9 mouse cellular contexts compared by ENCODE assay signal in the genomic region with DNA sequence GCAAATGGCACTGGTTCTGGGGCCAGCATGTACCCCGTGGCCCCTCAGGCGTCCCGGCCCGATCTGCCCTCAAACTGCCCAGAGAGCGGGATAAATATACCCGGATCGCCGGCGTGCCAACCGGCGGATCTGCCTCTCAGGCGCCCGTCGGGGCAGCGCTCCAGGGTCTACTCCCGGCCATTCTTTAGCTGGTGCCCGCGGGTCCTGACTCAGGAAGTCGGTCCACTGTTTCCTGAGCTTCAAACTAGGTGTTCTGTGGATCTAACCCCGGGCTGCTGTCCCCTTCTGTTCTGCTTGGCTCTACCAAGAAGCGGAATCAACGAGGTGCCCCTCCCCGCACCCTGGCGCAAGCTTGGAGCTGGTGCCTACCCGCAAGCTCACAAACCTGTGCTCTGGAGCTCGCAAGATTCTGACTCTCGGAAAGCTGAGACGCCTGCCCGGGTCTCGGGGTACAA. TPM values are rescaled to one million over a fixed set of nuclear protein-coding genes. Genes with fewer than 3 reads are reported as not detected.
DNase-seq lines count a peak whose midpoint lies in the region; ATAC-seq and TF ChIP-seq lines count a peak whose summit lies in the region.
"Had no signal": no experiment of that assay in that cellular context is flagged by ENCODE, and none has a peak within 500 bp of the region (broad histone marks: within the 10 kb centered on the region; RNA-seq: fewer than 3 reads in every experiment).

No protein-coding gene starts in this region.

- peaks cover 16% of the 10 kb centered on the region for H3K27me3 ChIP-seq in heart, embryonic 14.5 days (ENCODE audit: control insufficient read depth, insufficient read depth, low read length)
- peaks cover 4% of the 10 kb centered on the region; the same call in 1 of the 2 replicates for H3K27me3 ChIP-seq in limb, embryonic 14.5 days (ENCODE audit: control insufficient read depth, insufficient read depth, low read length)
- H3K27me3 ChIP-seq in stomach, embryonic 16.5 days (ENCODE audit: control insufficient read depth, insufficient read depth, low read length), result peaks cover 10% of the 10 kb centered on the region

- H3K4me2 ChIP-seq in heart, embryonic 14.5 days (ENCODE audit: low read length), result peak overlapping the region; percentile 85
- H3K4me2 ChIP-seq in limb, embryonic 14.5 days (replicated peaks; ENCODE audit: low read depth, low read length, severe bottlenecking), result peak overlapping the region; percentile 97
- peak overlapping the region; percentile 96 for H3K4me2 ChIP-seq in stomach, embryonic 16.5 days (ENCODE audit: low read depth, low read length)

- H3K9me3 ChIP-seq in heart, embryonic 14.5 days (ENCODE audit: control insufficient read depth, low read length), result no peaks in the 10 kb centered on the region
- H3K9me3 ChIP-seq in limb, embryonic 14.5 days (ENCODE audit: control insufficient read depth, low read length), result no peaks in the 10 kb centered on the region
- no peaks in the 10 kb centered on the region for H3K9me3 ChIP-seq in stomach, embryonic 16.5 days (replicated peaks; ENCODE audit: control insufficient read depth, low read length)
- H3K9me3 ChIP-seq: megakaryocyte, embryonic 14.5 days had no signal

- H3K9ac ChIP-seq in heart, embryonic 14.5 days (ENCODE audit: low read length), result peak overlapping the region; percentile 66
- H3K9ac ChIP-seq in limb, embryonic 14.5 days (ENCODE audit: low read depth, low read length, severe bottlenecking), result peak overlapping the region; percentile 54
- peak overlapping the region; percentile 73 for H3K9ac ChIP-seq in stomach, embryonic 16.5 days (ENCODE audit: low read length)

- TF ChIP-seq POLR2A in limb, embryonic 14.5 days (IDR thresholded peaks at IDR 0.05; ENCODE audit: borderline replicate concordance, extremely low read depth, insufficient read depth, insufficient read length), result no peak

- WGBS in heart, embryonic 14.5 days, result under 1% methylated on average over 30 of the region's 30 CpGs
- WGBS in limb, embryonic 14.5 days, result 1% methylated on average over 30 of the region's 30 CpGs
- 2% methylated on average over 30 of the region's 30 CpGs for WGBS in stomach, embryonic 16.5 days

- H3K36me3 ChIP-seq in heart, embryonic 14.5 days (ENCODE audit: control insufficient read depth, insufficient read depth, low read length), result no peaks in the 10 kb centered on the region
- no peaks in the 10 kb centered on the region for H3K36me3 ChIP-seq in limb, embryonic 14.5 days (ENCODE audit: control insufficient read depth, insufficient read depth, low read length)
- no peaks in the 10 kb centered on the region for H3K36me3 ChIP-seq in stomach, embryonic 16.5 days (ENCODE audit: control insufficient read depth, insufficient read depth, low read length)

- H3K4me3 ChIP-seq in heart, embryonic 14.5 days (ENCODE audit: control insufficient read depth in 1 of 2, insufficient read depth in 1 of 2, low read depth in 1 of 2, low read length in 2 of 2), result peak overlapping the region; percentile 40 to 52
- peak overlapping the region; percentile 41 for H3K4me3 ChIP-seq in limb, embryonic 14.5 days (replicated peaks; ENCODE audit: low read length)
- H3K4me3 ChIP-seq in stomach, embryonic 16.5 days (replicated peaks; ENCODE audit: low read length), result peak overlapping the region; percentile 51

- H3K27ac ChIP-seq in heart, embryonic 14.5 days (replicated peaks in 1 of 2; ENCODE audit: control insufficient read depth in 1 of 2, insufficient read depth in 1 of 2, low read depth in 2 of 2, low read length in 2 of 2), result no peak overlapping the region
- no peak overlapping the region for H3K27ac ChIP-seq in limb, embryonic 14.5 days (replicated peaks; ENCODE audit: low read depth, low read length)
- H3K27ac ChIP-seq in stomach, embryonic 16.5 days (ENCODE audit: low read length), result no peak overlapping the region

- peak; percentile 32 for DNase-seq in retina, embryonic 14.5 days (ENCODE audit: low spot score)
- DNase-seq in retina, postnatal 1 day, result no peak
- no peak for DNase-seq in limb, embryonic 14.5 days (ENCODE audit: low spot score)
- no peak for DNase-seq in thymus, adult 18-20 months
- DNase-seq in thymus, postnatal 4 days, result no peak
- DNase-seq in cerebellum, adult 8-10 months, result no peak

- peaks cover 33 to 34% of the 10 kb centered on the region in 2 experiments for H3K4me1 ChIP-seq in heart, embryonic 14.5 days (ENCODE audit: control insufficient read depth in 2 of 2, insufficient read depth in 2 of 2, low read length in 2 of 2)
- H3K4me1 ChIP-seq in limb, embryonic 14.5 days (ENCODE audit: control insufficient read depth, insufficient read depth, low read length), result peaks cover 8% of the 10 kb centered on the region
- peaks cover 17% of the 10 kb centered on the region for H3K4me1 ChIP-seq in stomach, embryonic 16.5 days (ENCODE audit: control insufficient read depth, insufficient read depth, low read length)

- no peak for ATAC-seq in heart, embryonic 14.5 days (ENCODE audit: insufficient number of reproducible peaks, insufficient read depth, low FRiP score, low read depth)
- peak; percentile 51 for ATAC-seq in limb, embryonic 14.5 days (ENCODE audit: low FRiP score, low read depth)
- no peak; the same call in 1 of the 2 replicates for ATAC-seq in stomach, embryonic 16.5 days (ENCODE audit: insufficient read depth, low FRiP score)

RNA-seq across cellular contexts. Expression of gene Slc38a3, which starts 2.6 kb away (rescaled TPM):
- 2.7 TPM in 2 replicates for polyA plus RNA-seq in heart, embryonic 14.5 days (2014; fragmentation: Nextera tagmentation; extraction: Ambion mirVana)
- polyA plus RNA-seq in limb, embryonic 14.5 days (2012; rRNA removed), result 22.4 and 31.8 TPM in 2 replicates
- polyA plus RNA-seq in limb, embryonic 14.5 days (2014; fragmentation: Nextera tagmentation; extraction: Ambion mirVana), result 3.7 and 6.0 TPM in 2 replicates
- 13.0 and 15.1 TPM in 2 replicates for polyA plus RNA-seq in stomach, embryonic 16.5 days (2015; fragmentation: Nextera tagmentation; extraction: Ambion mirVana)

RNA-seq across cellular contexts. Expression of gene Gnat1, which starts 12.7 kb away (rescaled TPM):
- 0.63 and 1.7 TPM in 2 replicates for polyA plus RNA-seq in heart, embryonic 14.5 days (2014; fragmentation: Nextera tagmentation; extraction: Ambion mirVana)
- 0.28 and 0.44 TPM in 2 replicates for polyA plus RNA-seq in limb, embryonic 14.5 days (2012; rRNA removed)
- 0.55 and 0.57 TPM in 2 replicates for polyA plus RNA-seq in limb, embryonic 14.5 days (2014; fragmentation: Nextera tagmentation; extraction: Ambion mirVana)
- polyA plus RNA-seq in stomach, embryonic 16.5 days (2015; fragmentation: Nextera tagmentation; extraction: Ambion mirVana), result 0.42 and 2.0 TPM in 2 replicates

RNA-seq across cellular contexts. Expression of gene Gnai2, which starts 31.6 kb away (rescaled TPM):
- 379 and 410 TPM in 2 replicates for polyA plus RNA-seq in heart, embryonic 14.5 days (2014; fragmentation: Nextera tagmentation; extraction: Ambion mirVana)
- polyA plus RNA-seq in limb, embryonic 14.5 days (2012; rRNA removed), result 496 and 627 TPM in 2 replicates
- polyA plus RNA-seq in limb, embryonic 14.5 days (2014; fragmentation: Nextera tagmentation; extraction: Ambion mirVana), result 392 and 411 TPM in 2 replicates
- 308 and 311 TPM in 2 replicates for polyA plus RNA-seq in stomach, embryonic 16.5 days (2015; fragmentation: Nextera tagmentation; extraction: Ambion mirVana)

RNA-seq across cellular contexts. Expression of gene Sema3f, which starts 43.5 kb away (rescaled TPM):
- polyA plus RNA-seq in heart, embryonic 14.5 days (2014; fragmentation: Nextera tagmentation; extraction: Ambion mirVana), result 4.6 and 6.2 TPM in 2 replicates
- polyA plus RNA-seq in limb, embryonic 14.5 days (2012; rRNA removed), result 228 and 332 TPM in 2 replicates
- polyA plus RNA-seq in limb, embryonic 14.5 days (2014; fragmentation: Nextera tagmentation; extraction: Ambion mirVana), result 48.8 and 55.6 TPM in 2 replicates
- polyA plus RNA-seq in stomach, embryonic 16.5 days (2015; fragmentation: Nextera tagmentation; extraction: Ambion mirVana), result 15.1 and 16.8 TPM in 2 replicates

RNA-seq across cellular contexts. Expression of gene Sema3b, which starts 57.7 kb away (rescaled TPM):
- polyA plus RNA-seq in heart, embryonic 14.5 days (2014; fragmentation: Nextera tagmentation; extraction: Ambion mirVana), result 6.5 and 7.2 TPM in 2 replicates
- 23.2 and 23.7 TPM in 2 replicates for polyA plus RNA-seq in limb, embryonic 14.5 days (2012; rRNA removed)
- 7.7 and 11.2 TPM in 2 replicates for polyA plus RNA-seq in limb, embryonic 14.5 days (2014; fragmentation: Nextera tagmentation; extraction: Ambion mirVana)
- 14.9 and 16.3 TPM in 2 replicates for polyA plus RNA-seq in stomach, embryonic 16.5 days (2015; fragmentation: Nextera tagmentation; extraction: Ambion mirVana)
